Mouse (Mus musculus) heart, adult 2 months (tissue): ENCODE data around the gene Utf1.

Experiments used
- CTCF ChIP-seq: fragments of 200-600 bp; IDR thresholded peaks from 2 replicates; pipeline ENCODE4 v1.8.1; 2022; ENCODE audit warnings: antibody characterized with exemption, mild to moderate bottlenecking, moderate library complexity
- EP300 ChIP-seq: fragments of 200-500 bp; IDR thresholded peaks from 2 replicates; pipeline ENCODE4 v1.6.1; 2011; ENCODE audit warnings: low read depth, low read length, control low read depth; ENCODE audit not compliant: insufficient read depth
- POLR2A ChIP-seq: fragments of 200-500 bp; IDR thresholded peaks from 2 replicates; pipeline ENCODE4 v1.6.1; 2011; ENCODE audit warnings: mild to moderate bottlenecking, low read depth, low read length, control low read depth; ENCODE audit not compliant: insufficient read depth

GRCm38 (mm10) chr7:139979011-139979719 is 35.6 kb downstream of the Utf1 start:
- TF ChIP-seq CTCF (no peak), POLR2A (no peak), EP300 (no peak)
